Mouse (Mus musculus) heart, postnatal 14 days (tissue): ENCODE measurements around the gene Oscp1. TPM values are rescaled to one million over a fixed set of nuclear protein-coding genes. Genes with fewer than 3 reads are reported as not detected.

Experiments used
- DNase-seq, 2 experiments: peaks; one replicate each; pipeline ENCODE4 v3.0.0; 2021 to 2022
- intact Hi-C: fragments of 180-260 bp; cut with DNase I; formaldehyde crosslinking; loops from one replicate; pipeline ENCODE4 v1.15.1; 2025
- total RNA-seq, 2 experiments: library from RNA; stranded (reverse); gene quantifications; 2 replicates each; pipeline ENCODE4 v1.2.3; 2021

The Oscp1 gene
- total RNA-seq, 2 experiments from 2014 or later: 1.8 to 2.4 TPM

- no peak for DNase-seq
- intact Hi-C loops: no loop called here
These were observed 79.4 kb downstream of the Oscp1 start for GRCm38 (mm10) chr4:126137773-126138172.

- no peak for DNase-seq
- intact Hi-C loops: no loop called here
These were observed 82.7 kb downstream of the Oscp1 start for GRCm38 (mm10) chr4:126141021-126141420.

Other genes with a start within 250 kb of the Oscp1 start
- 1 to 10 TPM in 1 of 2 experiments, under 1 TPM in 1; 0.67 to 2.1 TPM for gene Csf3r, start 34.0 kb upstream of the Oscp1 start, total RNA-seq
- 10 to 100 TPM; 65.6 to 66.3 TPM for gene Mrps15, start 11.6 kb upstream of the Oscp1 start, total RNA-seq
- gene Lsm10, start 38.1 kb downstream of the Oscp1 start, total RNA-seq: 10 to 100 TPM in 1 of 2 experiments, 1 to 10 TPM in 1; 9.2 to 12.8 TPM
- gene Stk40, start 45.4 kb downstream of the Oscp1 start, total RNA-seq: 10 to 100 TPM; 28.0 to 29.5 TPM
- 10 to 100 TPM; 23.3 to 24.9 TPM for gene Eva1b, start 89.2 kb downstream of the Oscp1 start, total RNA-seq
- gene Sh3d21, start 104.9 kb downstream of the Oscp1 start, total RNA-seq: 1 to 10 TPM; 3.0 to 3.1 TPM
- gene Thrap3, start 144.2 kb downstream of the Oscp1 start, total RNA-seq: 100 to 1,000 TPM; 130 to 144 TPM
- gene Map7d1, start 197.8 kb downstream of the Oscp1 start, total RNA-seq: 100 to 1,000 TPM; 242 to 246 TPM
- gene Trappc3, start 203.8 kb downstream of the Oscp1 start, total RNA-seq: 10 to 100 TPM; 45.6 to 49.3 TPM
- under 1 TPM; 0.79 to 0.85 TPM for gene Col8a2, start 228.2 kb downstream of the Oscp1 start, total RNA-seq